Mouse (Mus musculus): ENCODE results near the gene Lmx1a. TPM values are rescaled to one million over a fixed set of nuclear protein-coding genes. Genes with fewer than 3 reads are reported as not detected.

Lmx1a gene
- polyA plus RNA-seq, 1 experiment from 2014 or later: 7.1 TPM

GRCm38 (mm10) chr1:167790688-167791087, 101.7 kb downstream of the Lmx1a start:
- no peak overlapping the region for H3K9ac ChIP-seq (ENCODE audit: low read depth, low read length)
- H3K4me3 ChIP-seq (ENCODE audit: low read length): no peak overlapping the region
- ATAC-seq: no peak
- no peaks in the 10 kb centered on the region for H3K36me3 ChIP-seq (ENCODE audit: control insufficient read depth, insufficient read depth, low read length)
- H3K9me3 ChIP-seq (ENCODE audit: control insufficient read depth, low read length): no peaks in the 10 kb centered on the region
- no peak overlapping the region for H3K27ac ChIP-seq (ENCODE audit: low read depth, low read length)
- H3K27me3 ChIP-seq (replicated peaks; ENCODE audit: control insufficient read depth, insufficient read depth, low read length): no peaks in the 10 kb centered on the region
- WGBS: 80% methylated on average over 3 of the region's 3 CpGs
- H3K4me2 ChIP-seq (ENCODE audit: low read length): no peak overlapping the region
- H3K4me1 ChIP-seq (ENCODE audit: control insufficient read depth, insufficient read depth, low read depth, low read length): no peaks in the 10 kb centered on the region

- H3K27me3 ChIP-seq (replicated peaks; ENCODE audit: control insufficient read depth, insufficient read depth, low read length): no peaks in the 10 kb centered on the region
- ATAC-seq: no peak
- no peaks in the 10 kb centered on the region for H3K4me1 ChIP-seq (ENCODE audit: control insufficient read depth, insufficient read depth, low read depth, low read length)
- no peak overlapping the region for H3K4me2 ChIP-seq (ENCODE audit: low read length)
- H3K27ac ChIP-seq (ENCODE audit: low read depth, low read length): no peak overlapping the region
- H3K4me3 ChIP-seq (ENCODE audit: low read length): no peak overlapping the region
- H3K9ac ChIP-seq (ENCODE audit: low read depth, low read length): no peak overlapping the region
- H3K36me3 ChIP-seq (ENCODE audit: control insufficient read depth, insufficient read depth, low read length): no peaks in the 10 kb centered on the region
- no peaks in the 10 kb centered on the region for H3K9me3 ChIP-seq (ENCODE audit: control insufficient read depth, low read length)
- 78% methylated on average over 11 of the region's 11 CpGs for WGBS
Observed at GRCm38 (mm10) chr1:167791221-167791620, 102.2 kb downstream of the Lmx1a start.

DNA sequence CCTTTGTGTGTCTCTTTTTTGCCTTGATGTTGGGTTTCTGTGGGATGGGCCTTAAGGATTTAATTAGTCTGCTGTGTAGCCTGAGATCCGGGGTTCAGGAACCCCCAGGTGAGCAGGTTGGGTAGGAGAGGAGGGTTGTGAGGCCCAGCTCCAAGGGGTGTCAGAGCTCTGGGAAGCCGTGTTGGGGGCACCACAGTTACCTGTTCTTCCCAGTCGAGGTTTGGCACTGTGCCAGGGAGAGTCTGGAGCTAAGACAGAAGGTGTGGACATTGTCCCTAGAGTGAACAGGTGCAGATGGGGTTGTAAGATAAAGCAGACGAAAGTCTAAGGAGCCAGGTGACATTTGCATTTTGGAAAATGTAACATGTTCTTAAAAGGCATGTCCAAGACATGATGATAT, 112.9 kb downstream of the Lmx1a start:
- Histone ChIP-seq H3K27ac (ENCODE audit: low read depth, low read length) (peak overlapping the region; percentile 82), H3K36me3 (ENCODE audit: control insufficient read depth, insufficient read depth, low read length) (no peaks in the 10 kb centered on the region), H3K4me3 (ENCODE audit: low read length) (no peak overlapping the region), H3K27me3 (replicated peaks; ENCODE audit: control insufficient read depth, insufficient read depth, low read length) (no peaks in the 10 kb centered on the region), H3K9me3 (ENCODE audit: control insufficient read depth, low read length) (no peaks in the 10 kb centered on the region), H3K4me1 (ENCODE audit: control insufficient read depth, insufficient read depth, low read depth, low read length) (peaks cover 7% of the 10 kb centered on the region), H3K9ac (ENCODE audit: low read depth, low read length) (peak overlapping the region; percentile 69; the same call in 1 of the 2 replicates), H3K4me2 (ENCODE audit: low read length) (peak overlapping the region; percentile 94)
- 24% methylated on average over 4 of the region's 4 CpGs for WGBS
- 0 out of 2 replicates have a peak, but pooled peaks have one; percentile 1 for ATAC-seq

DNA sequence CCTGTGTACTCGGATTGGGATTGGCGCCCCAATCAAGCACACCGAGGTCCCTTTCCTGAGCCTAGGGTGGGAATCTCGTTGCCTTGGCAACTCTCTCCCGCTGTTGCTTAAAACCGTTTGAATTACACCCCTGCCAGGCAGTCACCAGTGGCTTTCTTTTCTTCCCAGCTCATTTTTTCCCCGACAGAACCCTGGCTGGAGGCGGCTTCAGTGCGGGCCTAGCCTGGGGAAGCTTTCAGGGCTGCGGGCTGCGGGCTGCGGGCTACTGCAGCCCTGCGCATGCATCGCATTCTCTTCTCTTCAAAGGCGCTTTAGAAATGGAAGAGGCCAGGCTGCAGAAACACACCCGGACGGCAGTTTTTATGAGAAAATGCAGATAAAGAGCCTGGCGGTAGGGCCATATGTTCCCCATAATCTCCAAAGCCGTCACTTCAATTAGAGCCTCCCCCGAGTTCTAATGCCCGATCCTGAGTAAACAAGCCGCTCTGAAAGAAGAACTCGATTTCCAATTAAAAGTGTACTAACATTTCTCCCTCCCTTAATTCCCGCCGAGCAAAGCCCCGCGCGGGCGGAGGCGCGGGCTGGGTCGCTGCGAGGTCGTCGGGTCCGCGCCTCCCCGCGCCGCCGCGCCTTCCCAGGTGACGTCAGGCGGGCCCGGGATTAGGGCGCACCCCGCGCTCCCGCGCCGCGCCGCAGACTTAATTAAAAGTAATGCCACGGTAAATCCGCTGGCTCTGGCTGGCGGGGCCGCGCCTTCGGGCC, 113.7 kb downstream of the Lmx1a start:
- Histone ChIP-seq H3K27me3 (replicated peaks; ENCODE audit: control insufficient read depth, insufficient read depth, low read length) (0 out of 2 replicates have a peak, but pooled peaks cover 3% of the 10 kb centered on the region), H3K4me3 (ENCODE audit: low read length) (peak overlapping the region; percentile 53), H3K9ac (ENCODE audit: low read depth, low read length) (peak overlapping the region; percentile 69), H3K36me3 (ENCODE audit: control insufficient read depth, insufficient read depth, low read length) (no peaks in the 10 kb centered on the region), H3K9me3 (ENCODE audit: control insufficient read depth, low read length) (no peaks in the 10 kb centered on the region), H3K27ac (ENCODE audit: low read depth, low read length) (peak overlapping the region; percentile 82), H3K4me2 (ENCODE audit: low read length) (peak overlapping the region; percentile 94), H3K4me1 (ENCODE audit: control insufficient read depth, insufficient read depth, low read depth, low read length) (peaks cover 7% of the 10 kb centered on the region)
- ATAC-seq: peak; percentile 85
- under 1% methylated on average over 59 of the region's 59 CpGs for WGBS

DNA sequence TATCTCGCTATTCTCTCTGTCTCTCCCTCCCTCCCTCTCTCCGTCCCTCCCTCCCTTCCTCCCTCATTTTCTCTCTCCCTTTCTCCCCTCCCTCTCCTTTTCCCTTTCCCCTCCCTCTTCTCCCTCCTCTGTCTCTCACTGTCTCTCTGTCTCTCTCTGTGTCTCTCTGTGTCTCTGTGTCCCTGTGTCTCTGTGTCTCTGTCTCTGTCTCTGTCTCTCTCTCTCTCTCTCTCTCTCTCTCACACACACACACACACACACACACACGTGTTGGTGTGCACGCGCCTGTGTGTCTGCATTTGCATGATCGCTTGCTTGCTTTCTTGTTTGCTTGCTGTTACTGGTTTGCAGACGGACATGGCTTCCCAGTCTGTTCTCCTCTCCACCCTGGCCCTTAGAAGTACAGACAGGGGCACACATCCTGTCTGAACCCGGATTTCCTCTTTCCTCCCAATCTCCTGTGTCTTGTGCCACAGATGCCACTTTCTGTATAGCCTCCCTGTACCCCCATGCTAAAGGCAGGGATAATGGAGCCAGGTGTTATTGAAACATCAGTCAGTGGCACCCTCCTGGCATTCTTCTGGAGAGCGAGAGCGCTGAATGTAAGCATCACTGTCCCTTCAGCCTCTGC, 114.4 kb downstream of the Lmx1a start:
- peak overlapping the region; percentile 69 for H3K9ac ChIP-seq (ENCODE audit: low read depth, low read length)
- no peak for ATAC-seq
- WGBS: 5% methylated on average over 10 of the region's 10 CpGs

DNA sequence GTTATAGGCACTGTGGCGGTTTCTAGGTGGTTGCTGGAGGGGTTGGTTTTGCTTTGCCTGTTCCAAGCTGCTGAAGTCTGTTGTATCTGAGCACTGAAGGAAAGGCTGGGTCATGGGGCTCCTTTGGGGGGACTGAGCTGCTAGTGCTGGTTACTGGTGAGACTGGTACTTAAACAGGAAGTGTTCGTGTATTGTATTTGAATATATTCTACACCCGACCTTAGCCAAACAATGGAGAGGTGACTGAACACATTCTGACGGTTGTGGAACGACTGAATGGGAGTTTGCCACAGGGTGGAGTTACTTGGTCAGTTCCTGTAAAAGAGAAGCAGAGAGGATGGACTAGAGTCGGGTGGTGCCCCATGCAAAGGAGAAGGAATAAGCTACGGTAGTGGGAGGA, 115.8 kb downstream of the Lmx1a start:
- Histone ChIP-seq H3K36me3 (ENCODE audit: control insufficient read depth, insufficient read depth, low read length) (no peaks in the 10 kb centered on the region), H3K27me3 (replicated peaks; ENCODE audit: control insufficient read depth, insufficient read depth, low read length) (0 out of 2 replicates have a peak, but pooled peaks cover 3% of the 10 kb centered on the region), H3K9me3 (ENCODE audit: control insufficient read depth, low read length) (no peaks in the 10 kb centered on the region), H3K9ac (ENCODE audit: low read depth, low read length) (no peak overlapping the region), H3K4me1 (ENCODE audit: control insufficient read depth, insufficient read depth, low read depth, low read length) (peaks cover 7% of the 10 kb centered on the region), H3K27ac (ENCODE audit: low read depth, low read length) (no peak overlapping the region), H3K4me2 (ENCODE audit: low read length) (no peak overlapping the region), H3K4me3 (ENCODE audit: low read length) (no peak overlapping the region)
- ATAC-seq: no peak
- 64% methylated on average over 7 of the region's 7 CpGs for WGBS

More for the DNA sequence above, 114.4 kb downstream of the Lmx1a start:
- H3K36me3 ChIP-seq (ENCODE audit: control insufficient read depth, insufficient read depth, low read length): no peaks in the 10 kb centered on the region
- H3K27me3 ChIP-seq (replicated peaks; ENCODE audit: control insufficient read depth, insufficient read depth, low read length): 0 out of 2 replicates have a peak, but pooled peaks cover 3% of the 10 kb centered on the region
- peak overlapping the region; percentile 53 for H3K4me3 ChIP-seq (ENCODE audit: low read length)
- H3K4me2 ChIP-seq (ENCODE audit: low read length): peak overlapping the region; percentile 94
- H3K9me3 ChIP-seq (ENCODE audit: control insufficient read depth, low read length): no peaks in the 10 kb centered on the region
- peak overlapping the region; percentile 1; the same call in 1 of the 2 replicates for H3K27ac ChIP-seq (ENCODE audit: low read depth, low read length)
- peaks cover 7% of the 10 kb centered on the region for H3K4me1 ChIP-seq (ENCODE audit: control insufficient read depth, insufficient read depth, low read depth, low read length)

GRCm38 (mm10) chr1:167811141-167811540, 122.1 kb downstream of the Lmx1a start:
- no peak overlapping the region for H3K4me2 ChIP-seq (ENCODE audit: low read length)
- H3K9me3 ChIP-seq (ENCODE audit: control insufficient read depth, low read length): no peaks in the 10 kb centered on the region
- no peak overlapping the region for H3K4me3 ChIP-seq (ENCODE audit: low read length)
- ATAC-seq: no peak
- H3K27ac ChIP-seq (ENCODE audit: low read depth, low read length): no peak overlapping the region
- no peaks in the 10 kb centered on the region for H3K4me1 ChIP-seq (ENCODE audit: control insufficient read depth, insufficient read depth, low read depth, low read length)
- 0 out of 2 replicates have a peak, but pooled peaks cover 3% of the 10 kb centered on the region for H3K27me3 ChIP-seq (replicated peaks; ENCODE audit: control insufficient read depth, insufficient read depth, low read length)
- no peaks in the 10 kb centered on the region for H3K36me3 ChIP-seq (ENCODE audit: control insufficient read depth, insufficient read depth, low read length)
- WGBS: 81% methylated on average over 4 of the region's 4 CpGs
- no peak overlapping the region for H3K9ac ChIP-seq (ENCODE audit: low read depth, low read length)

DNA sequence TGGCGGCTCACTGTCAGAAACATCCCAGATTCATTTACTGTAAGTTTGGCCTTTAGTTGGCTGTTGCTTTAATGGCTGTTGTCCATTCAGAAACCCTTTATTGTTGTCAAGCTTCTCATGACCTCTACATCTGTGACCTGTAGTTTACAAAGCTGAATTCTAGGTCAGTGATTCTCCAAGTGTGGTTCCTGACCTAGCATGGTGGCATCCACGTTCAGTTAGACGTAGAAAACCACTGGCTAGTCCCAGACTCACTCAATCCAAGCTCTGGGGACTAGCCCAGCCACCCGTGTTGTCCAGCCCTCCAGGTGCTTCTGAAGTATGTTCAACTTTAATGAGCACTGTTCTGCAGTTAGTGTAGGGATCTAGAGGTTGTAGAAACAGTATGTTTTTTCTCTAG, 126.1 kb downstream of the Lmx1a start:
- no peak for ATAC-seq
- Histone ChIP-seq H3K27ac (ENCODE audit: low read depth, low read length) (no peak overlapping the region), H3K4me1 (ENCODE audit: control insufficient read depth, insufficient read depth, low read depth, low read length) (0 out of 2 replicates have a peak, but pooled peaks cover 3% of the 10 kb centered on the region), H3K27me3 (replicated peaks; ENCODE audit: control insufficient read depth, insufficient read depth, low read length) (no peaks in the 10 kb centered on the region), H3K9ac (ENCODE audit: low read depth, low read length) (no peak overlapping the region), H3K4me3 (ENCODE audit: low read length) (no peak overlapping the region), H3K9me3 (ENCODE audit: control insufficient read depth, low read length) (no peaks in the 10 kb centered on the region), H3K36me3 (ENCODE audit: control insufficient read depth, insufficient read depth, low read length) (no peaks in the 10 kb centered on the region), H3K4me2 (ENCODE audit: low read length) (no peak overlapping the region)
- 83% methylated on average over 4 of the region's 4 CpGs for WGBS

DNA sequence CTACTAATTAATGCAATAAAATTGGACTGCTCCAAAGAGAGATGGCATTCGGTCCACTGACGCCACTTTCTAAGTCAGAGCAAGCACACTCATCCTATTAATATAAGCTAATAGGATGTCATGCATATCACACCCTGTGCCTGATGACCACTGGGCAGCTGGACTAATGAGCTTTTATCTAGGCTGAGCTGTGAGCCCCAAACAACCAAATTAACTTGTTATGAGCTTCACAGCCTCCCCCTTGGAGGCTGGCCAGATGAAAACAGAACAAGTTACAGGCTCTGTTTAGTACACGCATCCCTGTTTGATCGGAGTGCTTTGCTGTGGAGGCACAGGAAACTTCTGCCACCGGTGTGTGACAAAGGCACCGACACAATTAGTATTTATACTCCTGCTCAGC, 128.0 kb downstream of the Lmx1a start:
- H3K9me3 ChIP-seq (ENCODE audit: control insufficient read depth, low read length): no peaks in the 10 kb centered on the region
- H3K9ac ChIP-seq (ENCODE audit: low read depth, low read length): no peak overlapping the region
- no peak overlapping the region for H3K4me2 ChIP-seq (ENCODE audit: low read length)
- peak; percentile 76 for ATAC-seq
- H3K36me3 ChIP-seq (ENCODE audit: control insufficient read depth, insufficient read depth, low read length): no peaks in the 10 kb centered on the region
- 0 out of 2 replicates have a peak, but pooled peaks cover 3% of the 10 kb centered on the region for H3K4me1 ChIP-seq (ENCODE audit: control insufficient read depth, insufficient read depth, low read depth, low read length)
- 44% methylated on average over 6 of the region's 6 CpGs for whole genome bisulfite sequencing
- H3K27me3 ChIP-seq (replicated peaks; ENCODE audit: control insufficient read depth, insufficient read depth, low read length): no peaks in the 10 kb centered on the region
- H3K27ac ChIP-seq (ENCODE audit: low read depth, low read length): no peak overlapping the region
- no peak overlapping the region for H3K4me3 ChIP-seq (ENCODE audit: low read length)
